Mouse (Mus musculus) midbrain, embryonic 11.5 days (tissue): ENCODE measurements around the gene Ddx55. TPM values are rescaled to one million over a fixed set of nuclear protein-coding genes. Genes with fewer than 3 reads are reported as not detected.
"Not testable (repeated sequence)": the region's sequence is repeated elsewhere in the genome, so short reads cannot be mapped to it uniquely, and the experiment has no call there.

Experiments
- ATAC-seq: fragments of 200-750 bp; cut with Nextera tagmentation; 2 replicates; pipeline ENCODE4 v1.8.0; 2017; ENCODE audit warnings: moderate TSS enrichment, moderate library complexity; ENCODE audit not compliant: low FRiP score
- DNase-seq: peaks from one replicate; pipeline ENCODE4 v3.0.0; 2015; ENCODE audit warnings: low spot score; ENCODE audit errors: missing footprints
- H3K27ac ChIP-seq: fragments of 300-500 bp; sonication (generic); 2 replicates; pipeline ENCODE4 v1.5.1; 2014; ENCODE audit warnings: low read depth, low read length
- H3K27me3 ChIP-seq: fragments of 300-500 bp; sonication (generic); 2 replicates; pipeline ENCODE4 v1.6.1; 2014; ENCODE audit warnings: mild to moderate bottlenecking, low read length, moderate library complexity, mixed read lengths; ENCODE audit not compliant: control insufficient read depth, insufficient read depth
- H3K36me3 ChIP-seq: fragments of 300-500 bp; sonication (generic); 2 replicates; pipeline ENCODE4 v1.6.1; 2014; ENCODE audit warnings: mild to moderate bottlenecking, low read length, moderate library complexity, mixed read lengths; ENCODE audit not compliant: control insufficient read depth, insufficient read depth
- H3K4me1 ChIP-seq: fragments of 300-500 bp; sonication (generic); 2 replicates; pipeline ENCODE4 v1.6.1; 2014; ENCODE audit warnings: low read length; ENCODE audit not compliant: control insufficient read depth, insufficient read depth
- H3K4me2 ChIP-seq: fragments of 300-500 bp; sonication (generic); 2 replicates; pipeline ENCODE4 v1.6.1; 2014; ENCODE audit warnings: mild to moderate bottlenecking, moderate library complexity
- H3K4me3 ChIP-seq: fragments of 300-500 bp; sonication (generic); 2 replicates; pipeline ENCODE4 v1.5.1; 2014; ENCODE audit warnings: low read depth, low read length
- H3K9ac ChIP-seq: fragments of 300-500 bp; sonication (generic); 2 replicates; pipeline ENCODE4 v1.6.1; 2014; ENCODE audit warnings: low read length
- H3K9me3 ChIP-seq: fragments of 300-500 bp; sonication (generic); 2 replicates; pipeline ENCODE4 v1.6.1; 2016; ENCODE audit warnings: low read length; ENCODE audit not compliant: control insufficient read depth
- WGBS: fragments of 180-500 bp; shearing (Covaris S2); extraction: QIAGEN DNeasy Blood & Tissue Kit; methylation state at CpG from one replicate; pipeline ENCODE4 v1.1.7; 2014; 5-methylcytosine and 5-hydroxymethylcytosine counted together
- polyA plus RNA-seq: library from polyadenylated mRNA; unstranded; fragments of >200 nt; fragmentation: Nextera tagmentation; extraction: Ambion mirVana; gene quantifications from 2 replicates; pipeline ENCODE4 v1.2.1, GENCODE M21; 2014

Gene Ddx55
- polyA plus RNA-seq, 1 experiment from 2014 or later, result 13.2 TPM

DNA sequence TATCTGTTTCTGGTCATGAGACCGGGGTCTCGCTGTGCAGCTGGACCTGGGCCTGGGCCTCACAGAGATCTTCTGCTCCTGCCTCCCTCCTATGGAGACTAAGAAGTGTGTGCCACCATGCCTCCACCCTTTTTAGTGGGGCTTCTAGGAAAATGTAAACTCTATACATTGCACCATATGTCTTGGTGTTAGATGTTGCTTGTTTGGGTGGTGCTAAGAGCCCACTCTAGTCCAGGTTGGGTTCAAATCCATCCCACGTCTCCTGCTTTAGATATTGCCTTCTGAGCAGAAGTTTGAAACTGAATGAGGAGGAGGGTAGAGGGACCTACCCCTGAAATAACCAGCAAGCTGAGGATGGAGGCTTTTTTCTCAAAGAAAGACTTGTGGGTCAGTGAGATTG lies 40.1 kb downstream of the Ddx55 start:
- H3K4me3 ChIP-seq, result no peak overlapping the region
- H3K9me3 ChIP-seq, result no peaks in the 10 kb centered on the region
- DNase-seq (no peak), ATAC-seq (no peak)
- WGBS, result 98% methylated on average over 3 of the region's 3 CpGs
- H3K27me3 ChIP-seq, result no peaks in the 10 kb centered on the region
- H3K36me3 ChIP-seq, result peaks cover 9% of the 10 kb centered on the region; the same call in 1 of the 2 replicates
- no peak overlapping the region for H3K4me2 ChIP-seq
- H3K4me1 ChIP-seq, result no peaks in the 10 kb centered on the region
- H3K27ac ChIP-seq, result no peak overlapping the region
- no peak overlapping the region for H3K9ac ChIP-seq

DNA sequence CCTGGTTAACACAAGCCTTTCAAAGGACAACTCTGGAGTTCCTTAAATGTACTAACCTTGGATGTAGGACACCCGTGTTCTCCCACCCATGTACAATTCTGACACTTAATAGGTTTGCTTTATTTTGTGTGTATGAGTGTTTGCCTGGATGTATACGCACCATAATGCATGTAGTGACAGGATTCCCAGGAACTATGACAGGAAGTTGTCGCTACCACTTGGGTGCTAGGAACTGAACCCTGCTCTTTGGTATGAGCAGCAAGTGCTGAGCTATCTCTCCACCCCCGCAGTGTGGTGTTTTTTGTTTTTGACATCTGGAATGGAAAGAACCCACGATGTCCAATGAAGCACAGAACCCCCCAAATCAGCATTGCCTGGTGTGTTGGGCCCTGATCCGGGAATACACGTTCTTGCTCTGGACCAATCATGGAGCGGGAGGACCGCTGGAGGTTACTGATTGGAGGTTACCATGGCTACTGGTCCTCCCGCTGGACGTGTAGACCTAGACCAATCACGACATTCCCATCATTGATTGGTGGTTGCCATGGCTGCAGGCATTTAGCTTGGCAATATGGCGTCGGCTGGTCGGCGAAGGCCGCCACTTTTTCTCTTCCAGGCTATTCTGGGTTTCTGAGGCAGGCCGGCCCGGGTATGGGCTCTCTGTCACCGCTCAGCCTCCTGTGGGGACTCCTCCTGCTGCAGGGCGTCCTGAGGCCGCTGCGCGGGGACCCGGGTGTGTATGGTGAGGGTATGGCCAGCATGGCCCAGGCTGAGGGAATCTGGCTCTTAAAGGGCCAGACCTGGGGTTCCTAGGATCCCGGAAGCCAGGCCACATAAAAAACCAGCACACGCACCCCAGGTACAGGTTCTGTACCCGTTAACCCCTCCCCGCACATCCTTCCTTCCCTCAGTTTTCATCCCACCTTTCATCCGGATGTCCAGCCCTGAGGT lies 45.8 kb downstream of the Ddx55 start:
- Histone ChIP-seq H3K4me2 (peak overlapping the region; percentile 76), H3K9ac (peak overlapping the region; percentile 81), H3K27me3 (no peaks in the 10 kb centered on the region), H3K9me3 (no peaks in the 10 kb centered on the region), H3K36me3 (peaks cover 2% of the 10 kb centered on the region; the same call in 1 of the 2 replicates), H3K4me3 (peak overlapping the region; percentile 88), H3K4me1 (peaks cover 6% of the 10 kb centered on the region), H3K27ac (no peak overlapping the region)
- 6% methylated on average over 30 of the region's 30 CpGs for WGBS
- ATAC-seq (peak; percentile 100), DNase-seq (peak; percentile 98)

GRCm38 (mm10) chr5:124599726-124600125 lies 47.1 kb downstream of the Ddx55 start:
- not testable (repeated sequence) for H3K4me1 ChIP-seq, H3K4me3 ChIP-seq, H3K9me3 ChIP-seq, H3K27me3 ChIP-seq, H3K36me3 ChIP-seq, DNase-seq, H3K27ac ChIP-seq, ATAC-seq, H3K9ac ChIP-seq, H3K4me2 ChIP-seq
- 70% methylated on average over 8 of the region's 8 CpGs for WGBS

DNA sequence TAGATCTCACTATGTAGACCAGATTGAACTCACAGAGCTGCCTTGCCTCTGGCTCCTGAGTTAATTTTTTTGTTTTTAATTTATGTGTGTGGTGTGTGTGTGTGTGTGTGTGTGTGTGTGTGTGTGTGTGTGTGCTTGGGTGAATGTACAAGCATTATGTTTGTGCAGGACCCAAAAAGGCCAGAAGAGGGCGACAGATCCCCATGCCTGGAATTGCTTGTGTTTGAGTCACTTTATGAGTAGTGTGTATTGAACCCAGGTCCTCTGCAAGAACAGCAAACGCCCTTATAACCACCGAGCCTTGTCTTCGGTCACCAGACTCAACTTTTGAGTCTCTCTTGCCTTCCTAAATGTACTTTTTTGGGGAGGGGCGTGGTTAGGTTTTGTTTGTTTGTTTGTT lies 49.7 kb downstream of the Ddx55 start:
- Histone ChIP-seq H3K4me3 (no peak overlapping the region), H3K4me2 (no peak overlapping the region), H3K36me3 (no peaks in the 10 kb centered on the region), H3K9me3 (no peaks in the 10 kb centered on the region), H3K27me3 (no peaks in the 10 kb centered on the region), H3K4me1 (peaks cover 6% of the 10 kb centered on the region), H3K27ac (no peak overlapping the region), H3K9ac (no peak overlapping the region)
- DNase-seq (peak; percentile 95), ATAC-seq (no peak)
- 80% methylated on average over 5 of the region's 5 CpGs for WGBS

GRCm38 (mm10) chr5:124604296-124604695 lies 51.6 kb downstream of the Ddx55 start:
- no peak overlapping the region for H3K4me3 ChIP-seq
- DNase-seq (no peak), ATAC-seq (no peak)
- no peaks in the 10 kb centered on the region for H3K36me3 ChIP-seq
- no peaks in the 10 kb centered on the region for H3K27me3 ChIP-seq
- no peak overlapping the region for H3K4me2 ChIP-seq
- H3K9ac ChIP-seq, result no peak overlapping the region
- H3K9me3 ChIP-seq, result no peaks in the 10 kb centered on the region
- peaks cover 3% of the 10 kb centered on the region for H3K4me1 ChIP-seq
- 94% methylated on average over 4 of the region's 4 CpGs for WGBS
- H3K27ac ChIP-seq, result no peak overlapping the region

- Histone ChIP-seq H3K27ac (no peak overlapping the region), H3K9me3 (no peaks in the 10 kb centered on the region), H3K9ac (no peak overlapping the region), H3K27me3 (no peaks in the 10 kb centered on the region), H3K4me3 (no peak overlapping the region), H3K4me1 (no peaks in the 10 kb centered on the region), H3K36me3 (no peaks in the 10 kb centered on the region), H3K4me2 (no peak overlapping the region)
- DNase-seq, result no peak
- ATAC-seq, result no peak
- WGBS, result 88% methylated on average over 17 of the region's 17 CpGs
Measured at GRCm38 (mm10) chr5:124605041-124605622, 52.5 kb downstream of the Ddx55 start.

GRCm38 (mm10) chr5:124610965-124611364 lies 58.3 kb downstream of the Ddx55 start:
- H3K4me2 ChIP-seq, result no peak overlapping the region
- no peak overlapping the region for H3K4me3 ChIP-seq
- H3K36me3 ChIP-seq, result no peaks in the 10 kb centered on the region; the same call in 1 of the 2 replicates
- H3K4me1 ChIP-seq, result no peaks in the 10 kb centered on the region
- no peak overlapping the region for H3K27ac ChIP-seq
- H3K9me3 ChIP-seq, result no peaks in the 10 kb centered on the region
- ATAC-seq, result no peak
- no peak overlapping the region for H3K9ac ChIP-seq
- no peaks in the 10 kb centered on the region for H3K27me3 ChIP-seq
- 77% methylated on average over 10 of the region's 10 CpGs for WGBS
- DNase-seq, result no peak

GRCm38 (mm10) chr5:124614709-124615108 lies 62.0 kb downstream of the Ddx55 start:
- WGBS, result 91% methylated on average over 11 of the region's 11 CpGs
- ATAC-seq, result no peak
- H3K9me3 ChIP-seq, result no peaks in the 10 kb centered on the region
- H3K4me3 ChIP-seq, result no peak overlapping the region
- no peak for DNase-seq
- H3K4me1 ChIP-seq, result no peaks in the 10 kb centered on the region
- H3K9ac ChIP-seq, result no peak overlapping the region
- H3K36me3 ChIP-seq, result no peaks in the 10 kb centered on the region; the same call in 1 of the 2 replicates
- H3K27ac ChIP-seq, result no peak overlapping the region
- H3K27me3 ChIP-seq, result no peaks in the 10 kb centered on the region
- H3K4me2 ChIP-seq, result no peak overlapping the region

- DNase-seq (no peak), ATAC-seq (no peak)
- 87% methylated on average over 10 of the region's 10 CpGs for WGBS
- Histone ChIP-seq H3K4me1 (no peaks in the 10 kb centered on the region), H3K27ac (no peak overlapping the region), H3K9me3 (no peaks in the 10 kb centered on the region), H3K27me3 (no peaks in the 10 kb centered on the region), H3K4me3 (no peak overlapping the region), H3K4me2 (no peak overlapping the region), H3K36me3 (no peaks in the 10 kb centered on the region; the same call in 1 of the 2 replicates), H3K9ac (no peak overlapping the region)
Measured at GRCm38 (mm10) chr5:124618711-124619110, 66.0 kb downstream of the Ddx55 start.
